Mouse (Mus musculus) frontal cortex, postnatal 25 days (tissue): ENCODE results near the gene Rasl11a.

Experiments used
- DNase-seq, 2 experiments: peaks; one replicate each; pipeline ENCODE4 v3.0.0; 2022; ENCODE audit warnings: low spot score in 2 of 2

The Rasl11a gene

GRCm38 (mm10) chr5:146844945-146845365, at the start of gene Rasl11a:
Rasl11a (plus strand) TSS chr5:146845071.
- DNase-seq, result peak; percentile 59 to 69

GRCm38 (mm10) chr5:146795728-146796127, 49.1 kb upstream of the Rasl11a start:
- DNase-seq, result no peak

- DNase-seq, result no peak
Measured at GRCm38 (mm10) chr5:146798031-146798430, 46.8 kb upstream of the Rasl11a start.

GRCm38 (mm10) chr5:146806004-146806430, 38.9 kb upstream of the Rasl11a start:
- no peak for DNase-seq

GRCm38 (mm10) chr5:146809951-146810350, 34.9 kb upstream of the Rasl11a start:
- DNase-seq, result no peak

- DNase-seq, result no peak
Measured at GRCm38 (mm10) chr5:146812866-146813265, 32.0 kb upstream of the Rasl11a start.

- DNase-seq, result no peak
Measured at GRCm38 (mm10) chr5:146813421-146813820, 31.4 kb upstream of the Rasl11a start.

GRCm38 (mm10) chr5:146815394-146815793, 29.5 kb upstream of the Rasl11a start:
- DNase-seq, result no peak

- no peak for DNase-seq
Measured at GRCm38 (mm10) chr5:146817583-146817982, 27.3 kb upstream of the Rasl11a start.

GRCm38 (mm10) chr5:146818906-146819623, 25.8 kb upstream of the Rasl11a start:
- no peak for DNase-seq

- no peak for DNase-seq
Measured at GRCm38 (mm10) chr5:146823005-146823404, 21.9 kb upstream of the Rasl11a start.

- DNase-seq, result no peak
Measured at GRCm38 (mm10) chr5:146829528-146829927, 15.3 kb upstream of the Rasl11a start.

- DNase-seq, result no peak
Measured at GRCm38 (mm10) chr5:146832435-146832768, 12.5 kb upstream of the Rasl11a start.

GRCm38 (mm10) chr5:146832769-146833448, 12.0 kb upstream of the Rasl11a start, which contains the start of gene Rpl21:
Rpl21 (plus strand) TSS chr5:146832890.
- DNase-seq, result peak; percentile 94 to 95

- DNase-seq, result no peak
Measured at GRCm38 (mm10) chr5:146833673-146834201, 11.1 kb upstream of the Rasl11a start.

GRCm38 (mm10) chr5:146834959-146835358, 9.9 kb upstream of the Rasl11a start:
- DNase-seq, result no peak

- no peak for DNase-seq
Measured at GRCm38 (mm10) chr5:146837967-146838720, 6.7 kb upstream of the Rasl11a start.

- no peak for DNase-seq
Measured at GRCm38 (mm10) chr5:146838836-146839648, 5.8 kb upstream of the Rasl11a start.

GRCm38 (mm10) chr5:146839760-146840159, 5.1 kb upstream of the Rasl11a start:
- DNase-seq, result no peak

GRCm38 (mm10) chr5:146840422-146840821, 4.4 kb upstream of the Rasl11a start:
- DNase-seq, result no peak

- no peak for DNase-seq
Measured at GRCm38 (mm10) chr5:146841301-146841700, 3.6 kb upstream of the Rasl11a start.
